Mouse (Mus musculus) kidney, adult 2 months (tissue): Measurements from ENCODE around the gene Arvcf.

ENCODE experiments used
- CTCF ChIP-seq: fragments of 200-500 bp; conservative IDR thresholded peaks from 2 replicates; pipeline ENCODE4 v1.5.1; 2011; ENCODE audit warnings: low read depth, mild to moderate bottlenecking, control low read depth, low read length, moderate library complexity, mixed read lengths; ENCODE audit not compliant: insufficient read depth, insufficient read length
- POLR2A ChIP-seq: fragments of 200-500 bp; IDR thresholded peaks from one replicate; pipeline ENCODE4 v1.6.1; 2011; ENCODE audit warnings: low read depth, low read length, control low read depth

- TF ChIP-seq CTCF (no peak), POLR2A (no peak)
Observed at GRCm38 (mm10) chr16:18342650-18343570, 5.1 kb upstream of the Arvcf start.
